Mouse (Mus musculus) cerebellum, adult 2 months (tissue): ENCODE results near the gene Rufy2.

ENCODE experiments used
- CTCF ChIP-seq: fragments of 200-500 bp; IDR thresholded peaks from 2 replicates; pipeline ENCODE4 v1.5.1; 2011; ENCODE audit warnings: low read depth, mild to moderate bottlenecking, control low read depth, low read length, moderate library complexity, borderline replicate concordance; ENCODE audit not compliant: insufficient read depth
- POLR2A ChIP-seq: fragments of 200-500 bp; IDR thresholded peaks from 2 replicates; pipeline ENCODE4 v1.6.1; 2011; ENCODE audit warnings: low read length, control low read depth, borderline replicate concordance; ENCODE audit not compliant: insufficient read depth

- no peak for TF ChIP-seq POLR2A
- no peak for TF ChIP-seq CTCF
Observed at GRCm38 (mm10) chr10:63053007-63053406, 73.0 kb downstream of the Rufy2 start.
